Mouse (Mus musculus) C2C12 (cell line): Measurements from ENCODE around the gene Eif4e1b. TPM values are rescaled to one million over a fixed set of nuclear protein-coding genes. Genes with fewer than 3 reads are reported as not detected.

ENCODE experiments used
- H3K27me3 ChIP-seq: one replicate; pipeline ENCODE4 v1.6.1; 2011; ENCODE audit not compliant: control insufficient read depth, insufficient read depth, insufficient read length
- H3K36me3 ChIP-seq: one replicate; pipeline ENCODE4 v1.6.1; 2011; ENCODE audit not compliant: control insufficient read depth, insufficient read depth
- H3K4me3 ChIP-seq: one replicate; pipeline ENCODE4 v1.5.1; 2011; ENCODE audit warnings: mild to moderate bottlenecking, control low read depth; ENCODE audit not compliant: poor library complexity, insufficient read depth, severe bottlenecking
- H3K79me2 ChIP-seq: one replicate; pipeline ENCODE4 v1.6.1; 2011; ENCODE audit not compliant: control insufficient read depth, insufficient read depth
- H3K79me3 ChIP-seq: one replicate; pipeline ENCODE4 v1.6.1; 2011; ENCODE audit warnings: low read depth, control low read depth
- H3ac ChIP-seq: one replicate; pipeline ENCODE3; 2011; ENCODE audit warnings: low read depth; ENCODE audit not compliant: control insufficient read depth, insufficient read length
- CEBPB ChIP-seq: IDR thresholded peaks from one replicate; pipeline ENCODE4 v1.6.1; 2011; ENCODE audit warnings: low read depth, mild to moderate bottlenecking, control low read depth, moderate library complexity
- CTCF ChIP-seq: IDR thresholded peaks from one replicate; pipeline ENCODE4 v1.5.1; 2011; ENCODE audit not compliant: control insufficient read depth, insufficient read depth, insufficient read length
- FOSL1 ChIP-seq: IDR thresholded peaks from one replicate; pipeline ENCODE4 v1.8.0; 2011; ENCODE audit warnings: mild to moderate bottlenecking, low read length; ENCODE audit not compliant: poor library complexity, insufficient read depth, severe bottlenecking
- MAX ChIP-seq: IDR thresholded peaks from one replicate; pipeline ENCODE4 v1.6.1; 2011; ENCODE audit warnings: mild to moderate bottlenecking, control low read depth
- MYOD1 ChIP-seq: IDR thresholded peaks from one replicate; pipeline ENCODE4 v1.6.1; 2011; ENCODE audit warnings: low read depth; ENCODE audit not compliant: control insufficient read depth, insufficient read length
- MYOG ChIP-seq: IDR thresholded peaks from one replicate; pipeline ENCODE4 v1.6.1; 2011; ENCODE audit not compliant: control insufficient read depth, insufficient read length; ENCODE audit errors: extremely low read depth
- USF1 ChIP-seq: IDR thresholded peaks from one replicate; pipeline ENCODE4 v1.6.1; 2011; ENCODE audit warnings: low read depth, mild to moderate bottlenecking, control low read depth, moderate library complexity
- polyA plus RNA-seq: library from polyadenylated mRNA; unstranded; fragments of >200 nt; fragmentation: generic; extraction: Trizol; gene quantifications from one replicate; pipeline ENCODE4 v1.2.1, GENCODE M21; 2012; ENCODE audit warnings: missing spikeins

Eif4e1b gene
- polyA plus RNA-seq, 1 experiment: not detected

- no peaks in the 10 kb centered on the region for H3K79me3 ChIP-seq
- H3ac ChIP-seq: no peak overlapping the region
- H3K27me3 ChIP-seq: peaks cover 20% of the 10 kb centered on the region
- H3K36me3 ChIP-seq: no peaks in the 10 kb centered on the region
- H3K4me3 ChIP-seq: no peak overlapping the region
- H3K79me2 ChIP-seq: no peaks in the 10 kb centered on the region
- TF ChIP-seq CTCF (no peak), MYOG (no peak), USF1 (no peak), FOSL1 (no peak), CEBPB (no peak), MAX (no peak)
These were observed 16.4 kb downstream of the Eif4e1b start for GRCm38 (mm10) chr13:54800206-54800605.

- H3K79me3 ChIP-seq: no peaks in the 10 kb centered on the region
- H3K79me2 ChIP-seq: no peaks in the 10 kb centered on the region
- TF ChIP-seq MYOD1 (no peak), USF1 (no peak), MYOG (no peak), FOSL1 (no peak), MAX (no peak), CTCF (no peak), CEBPB (no peak)
- H3K4me3 ChIP-seq: no peak overlapping the region
- H3K27me3 ChIP-seq: peaks cover 28% of the 10 kb centered on the region
- H3K36me3 ChIP-seq: no peaks in the 10 kb centered on the region
- no peak overlapping the region for H3ac ChIP-seq
These were observed 19.2 kb downstream of the Eif4e1b start for GRCm38 (mm10) chr13:54803010-54803409.

GRCm38 (mm10) chr13:54805134-54805838 is 21.5 kb downstream of the Eif4e1b start:
- TF ChIP-seq USF1: no peak
- no peak for TF ChIP-seq MYOD1
- no peak for TF ChIP-seq MYOG
- no peak for TF ChIP-seq CEBPB
- no peak for TF ChIP-seq CTCF
- no peak for TF ChIP-seq FOSL1
- TF ChIP-seq MAX: no peak
- no peaks in the 10 kb centered on the region for H3K79me3 ChIP-seq
- no peak overlapping the region for H3K4me3 ChIP-seq
- no peaks in the 10 kb centered on the region for H3K36me3 ChIP-seq
- H3K27me3 ChIP-seq: peaks cover 26% of the 10 kb centered on the region
- H3ac ChIP-seq: no peak overlapping the region
- H3K79me2 ChIP-seq: no peaks in the 10 kb centered on the region

- Histone ChIP-seq H3K79me3 (no peaks in the 10 kb centered on the region), H3K4me3 (no peak overlapping the region), H3K36me3 (no peaks in the 10 kb centered on the region), H3K79me2 (no peaks in the 10 kb centered on the region), H3ac (no peak overlapping the region), H3K27me3 (peaks cover 19% of the 10 kb centered on the region)
- TF ChIP-seq FOSL1 (no peak), CEBPB (no peak), MYOD1 (no peak), CTCF (no peak), MYOG (no peak), USF1 (no peak), MAX (no peak)
These were observed 22.7 kb downstream of the Eif4e1b start for GRCm38 (mm10) chr13:54806434-54806976.

- TF ChIP-seq USF1 (no peak), MAX (no peak), MYOG (no peak), CEBPB (no peak), CTCF (no peak), MYOD1 (no peak)
- H3K79me2 ChIP-seq: no peaks in the 10 kb centered on the region
- H3ac ChIP-seq: no peak overlapping the region
These were observed 24.3 kb downstream of the Eif4e1b start for GRCm38 (mm10) chr13:54808067-54808466.

DNA sequence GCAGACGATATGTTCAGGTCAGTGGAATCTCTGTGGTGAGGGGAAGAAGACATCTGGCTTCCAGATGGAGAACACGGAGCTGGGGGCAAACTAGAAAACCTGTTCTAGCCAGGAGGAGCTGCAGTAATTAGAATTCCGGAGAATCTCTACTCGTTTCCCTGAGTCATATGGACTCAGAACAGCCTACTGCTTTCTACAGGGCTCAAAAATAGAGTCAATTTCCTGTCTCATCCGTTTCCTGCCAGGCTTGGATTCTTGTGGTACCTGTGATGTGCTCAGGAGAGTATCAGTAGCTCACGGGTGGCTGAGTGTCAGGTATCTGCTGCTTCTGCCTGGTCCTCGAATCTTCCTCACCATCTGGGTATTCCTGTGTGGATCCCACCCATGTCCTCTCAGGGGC is 27.7 kb downstream of the Eif4e1b start:
- H3ac ChIP-seq: no peak overlapping the region
- TF ChIP-seq USF1 (no peak), MAX (no peak), MYOG (no peak), FOSL1 (no peak), MYOD1 (no peak), CEBPB (no peak), CTCF (no peak)
- no peaks in the 10 kb centered on the region for H3K79me2 ChIP-seq
- peaks cover 4% of the 10 kb centered on the region for H3K27me3 ChIP-seq
- no peaks in the 10 kb centered on the region for H3K79me3 ChIP-seq
- H3K4me3 ChIP-seq: no peak overlapping the region
- no peaks in the 10 kb centered on the region for H3K36me3 ChIP-seq

More at GRCm38 (mm10) chr13:54808067-54808466, 24.3 kb downstream of the Eif4e1b start:
- H3K36me3 ChIP-seq: no peaks in the 10 kb centered on the region
- peaks cover 19% of the 10 kb centered on the region for H3K27me3 ChIP-seq
- H3K79me3 ChIP-seq: no peaks in the 10 kb centered on the region
- no peak overlapping the region for H3K4me3 ChIP-seq
